Mouse (Mus musculus) small intestine, adult 2 months (tissue): ENCODE results near the gene Rimkla.

ENCODE experiments used
- CTCF ChIP-seq: fragments of 200-500 bp; IDR thresholded peaks from 2 replicates; pipeline ENCODE4 v1.5.1; 2012; ENCODE audit warnings: low read depth, mild to moderate bottlenecking, control low read depth, inconsistent platforms, low read length, moderate library complexity, mixed read lengths; ENCODE audit not compliant: insufficient replicate concordance, insufficient read length; ENCODE audit errors: extremely low read depth
- POLR2A ChIP-seq: fragments of 200-500 bp; IDR thresholded peaks from 2 replicates; pipeline ENCODE4 v1.6.1; 2012; ENCODE audit warnings: low read depth, mild to moderate bottlenecking, control low read depth, inconsistent platforms, low read length, moderate library complexity

DNA sequence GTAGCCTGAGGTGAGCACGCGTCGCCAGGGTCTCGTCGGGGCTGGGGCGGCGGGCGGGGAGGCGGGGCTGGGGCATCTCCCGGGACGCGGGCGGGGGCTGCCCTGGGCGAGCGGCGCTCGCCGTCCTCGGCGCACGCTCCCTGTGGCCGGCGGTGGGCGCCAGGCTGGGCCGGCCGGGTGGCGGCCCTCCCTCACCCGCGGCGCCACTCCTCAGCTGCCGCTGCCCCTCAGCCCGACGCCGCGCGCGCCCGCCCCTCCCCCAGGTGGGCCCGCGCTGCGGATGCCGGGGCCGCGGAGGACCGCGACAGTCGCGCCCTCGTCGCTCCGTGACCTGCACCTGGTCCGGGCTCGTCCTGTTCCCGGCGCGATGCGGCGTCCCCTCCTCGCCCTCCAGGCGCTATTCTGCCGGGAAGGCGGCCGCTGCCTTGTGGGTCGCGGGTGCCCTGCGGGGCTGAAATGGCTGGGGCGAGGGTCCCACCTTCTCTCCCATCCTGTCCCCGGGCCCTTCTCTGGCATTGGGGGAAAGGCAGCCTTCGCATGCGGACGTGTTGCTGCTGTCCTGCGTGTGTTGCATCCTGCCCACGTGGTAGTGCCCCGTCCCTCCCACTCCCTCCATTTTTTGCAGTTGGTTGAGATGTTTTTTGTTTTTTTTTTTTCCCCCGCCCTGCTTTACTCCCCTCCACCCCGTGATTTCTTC, 47.6 kb upstream of the Rimkla start:
- no peak for TF ChIP-seq CTCF
- TF ChIP-seq POLR2A, result no peak
